Mouse (Mus musculus) cerebellum, postnatal 36 days (tissue): ENCODE results near the gene Gna13.

Source experiments
- DNase-seq, 2 experiments: peaks; one replicate each; pipeline ENCODE4 v3.0.0; 2021 to 2022; ENCODE audit warnings: mixed read lengths in 2 of 2

Gene Gna13

DNA sequence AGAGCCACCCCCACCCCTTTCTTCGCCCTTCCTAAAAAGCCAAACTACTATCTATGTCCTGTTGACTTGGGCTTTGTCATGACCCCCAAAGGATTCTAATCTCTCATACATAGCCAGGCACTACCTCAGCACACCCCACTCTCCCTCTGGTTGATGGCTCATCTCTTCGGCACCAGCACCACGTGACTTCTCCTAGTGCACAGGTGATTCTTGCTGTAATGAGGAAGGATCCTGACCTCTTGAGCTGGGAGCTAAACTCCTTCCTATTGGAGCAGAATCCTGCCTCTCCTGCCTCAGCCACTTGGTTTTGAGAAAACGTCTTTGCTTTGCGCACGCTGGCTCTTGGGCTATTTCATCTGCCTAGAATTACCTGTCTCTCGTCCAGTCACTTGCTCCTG is 12.3 kb upstream of the Gna13 start:
- no peak for DNase-seq

GRCm38 (mm10) chr11:109351489-109351888 is 11.1 kb upstream of the Gna13 start:
- DNase-seq: no peak

GRCm38 (mm10) chr11:109353391-109354235 is 9.0 kb upstream of the Gna13 start:
- no peak for DNase-seq

DNA sequence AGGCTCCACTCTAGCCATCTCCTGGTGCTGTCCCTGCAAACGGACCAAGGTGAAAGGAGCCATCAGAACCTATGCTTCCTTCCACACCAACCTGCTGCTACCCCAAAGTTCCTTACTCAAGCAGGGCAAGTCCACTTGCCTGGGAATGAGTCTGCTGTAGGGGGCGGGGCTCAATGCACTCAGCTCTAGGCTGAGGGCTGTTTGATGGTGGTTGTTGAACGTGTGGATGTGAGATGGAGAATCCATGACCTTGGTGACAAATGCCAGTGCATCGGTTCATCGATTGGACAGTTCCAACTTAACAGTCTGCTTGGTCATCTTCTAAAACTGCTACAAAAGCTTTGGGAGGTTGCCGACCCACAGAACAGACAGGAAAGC is 8.4 kb upstream of the Gna13 start:
- no peak for DNase-seq

GRCm38 (mm10) chr11:109355771-109356388 is 6.8 kb upstream of the Gna13 start:
- peak; percentile 66 to 73 for DNase-seq

DNA sequence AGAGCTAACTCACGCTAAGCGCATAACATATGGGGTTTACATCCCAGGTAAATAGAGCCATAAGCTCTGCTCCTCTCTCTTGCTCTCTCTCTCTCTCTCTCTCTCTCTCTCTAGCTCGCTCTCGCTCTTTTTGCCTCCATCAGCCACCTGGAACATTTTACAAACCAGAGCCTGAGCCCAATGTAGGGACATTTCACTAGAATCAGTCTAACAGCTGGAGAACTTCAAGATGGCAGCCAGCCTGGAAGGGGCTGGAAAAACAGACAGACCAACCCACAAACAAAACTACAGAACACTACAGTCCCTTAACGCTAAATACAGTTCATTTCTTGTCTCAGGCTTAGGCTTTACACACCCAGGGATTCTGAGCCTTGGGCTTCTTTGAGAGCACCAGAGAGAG is 5.5 kb upstream of the Gna13 start:
- DNase-seq: no peak

GRCm38 (mm10) chr11:109358549-109358948 is 4.1 kb upstream of the Gna13 start:
- DNase-seq: no peak

- no peak for DNase-seq
These were observed 3.4 kb upstream of the Gna13 start for GRCm38 (mm10) chr11:109359043-109359752.

DNA sequence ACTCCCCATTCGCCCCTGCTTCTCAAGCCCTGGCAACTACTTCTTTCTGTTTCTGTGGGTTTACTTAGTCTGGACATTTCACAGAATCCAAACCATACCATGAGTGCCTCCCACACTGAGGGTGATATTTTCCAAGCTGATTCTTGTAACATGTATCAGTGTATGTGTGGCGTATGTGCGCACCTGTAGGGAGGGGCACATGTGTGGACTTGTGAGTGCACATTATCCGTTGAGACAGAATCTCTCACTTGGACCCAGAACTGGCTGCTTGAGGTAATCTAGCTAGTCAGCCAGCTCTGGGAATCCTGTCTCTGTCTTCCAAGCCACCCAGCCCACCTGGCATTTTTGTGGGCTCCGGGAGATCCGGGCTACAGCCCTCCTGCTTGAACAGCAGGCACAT is 2.5 kb upstream of the Gna13 start:
- no peak for DNase-seq

GRCm38 (mm10) chr11:109360581-109361040 is 2.0 kb upstream of the Gna13 start:
- no peak for DNase-seq

DNA sequence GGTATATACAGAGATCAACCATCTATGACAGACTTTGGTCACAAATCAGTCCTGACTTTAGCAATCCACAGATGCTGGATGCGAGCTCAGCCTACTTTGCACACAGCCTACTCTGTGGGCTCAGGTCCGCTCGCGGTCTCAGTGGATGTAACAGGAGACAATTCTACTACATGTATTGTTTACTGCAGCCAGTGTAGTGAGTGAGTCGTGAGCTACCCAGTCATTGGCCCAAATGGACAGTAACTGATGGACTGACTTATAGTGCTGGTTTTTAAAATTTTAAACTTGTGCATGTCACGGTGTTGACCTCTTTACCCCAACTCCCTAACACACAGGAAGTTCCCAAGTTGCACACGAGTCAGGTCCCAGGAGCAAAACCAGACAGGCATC is 1.4 kb upstream of the Gna13 start:
- DNase-seq: no peak

GRCm38 (mm10) chr11:109361631-109362462 is 784 bp upstream of the Gna13 start:
- DNase-seq: no peak

DNA sequence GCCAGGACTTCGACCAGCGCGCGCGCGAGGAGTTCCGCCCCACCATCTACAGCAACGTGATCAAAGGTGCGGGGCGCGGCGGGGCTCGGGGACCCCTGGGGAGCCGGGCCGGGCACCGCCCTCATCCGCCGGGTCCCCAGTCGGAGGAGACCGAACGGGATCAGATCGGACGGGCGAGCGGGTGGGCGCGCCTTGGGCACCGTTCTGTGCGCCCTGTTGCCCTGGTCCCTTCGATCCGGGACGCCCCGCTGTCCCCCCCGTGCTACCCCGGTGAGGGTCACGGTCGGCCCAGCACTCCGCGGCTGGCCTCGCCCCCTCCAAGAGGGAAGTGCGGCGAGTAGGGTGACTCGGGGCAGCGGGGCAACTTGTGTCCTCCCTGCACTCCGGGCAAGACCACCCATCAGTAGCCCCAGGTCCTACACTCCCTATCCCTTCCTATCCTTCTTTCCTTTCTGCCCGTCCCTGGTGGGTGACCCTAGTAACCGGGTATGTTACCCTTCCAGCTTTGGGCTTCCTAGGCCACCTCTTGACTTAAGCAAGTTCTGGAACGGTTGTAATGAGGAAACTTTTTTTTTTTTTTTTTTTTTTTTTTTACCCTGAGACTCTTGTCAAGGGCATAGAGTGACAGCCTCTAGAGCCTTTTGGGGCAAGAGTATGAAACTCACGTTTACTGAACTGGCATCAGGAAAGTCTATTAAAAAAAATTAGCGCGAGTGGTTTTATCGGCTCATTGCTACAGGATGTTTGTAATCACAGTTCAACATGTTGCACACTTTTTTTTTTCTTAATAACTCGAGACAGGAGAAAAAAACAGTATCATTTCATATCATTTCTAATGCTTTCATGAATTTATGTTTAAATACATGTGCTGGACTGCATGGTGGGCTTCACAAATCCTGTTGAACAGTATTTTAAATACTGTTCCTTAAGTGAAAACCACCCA is 831 bp downstream of the Gna13 start:
- no peak for DNase-seq

GRCm38 (mm10) chr11:109364337-109364736 is 1.7 kb downstream of the Gna13 start:
- no peak for DNase-seq

GRCm38 (mm10) chr11:109364881-109365280 is 2.2 kb downstream of the Gna13 start:
- DNase-seq: no peak

DNA sequence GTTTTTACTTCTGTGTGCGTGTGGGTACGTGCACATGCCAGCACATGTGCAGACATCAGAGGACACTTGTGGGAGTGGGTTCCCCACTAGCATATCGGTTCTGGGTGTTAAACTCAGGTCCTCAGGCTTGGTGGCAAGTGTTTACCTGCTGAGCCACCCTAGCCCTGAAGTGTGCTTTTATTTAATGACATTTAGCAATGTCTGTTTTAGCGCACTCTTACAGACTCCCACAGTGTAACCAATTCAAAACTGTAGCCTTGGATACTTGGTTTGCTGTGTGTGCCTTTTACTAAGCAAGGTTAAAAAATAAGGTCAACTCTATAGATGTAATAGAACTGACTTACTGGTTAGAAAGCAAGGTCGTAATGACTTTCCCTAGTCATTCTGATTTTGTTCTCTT is 3.2 kb downstream of the Gna13 start:
- no peak for DNase-seq

DNA sequence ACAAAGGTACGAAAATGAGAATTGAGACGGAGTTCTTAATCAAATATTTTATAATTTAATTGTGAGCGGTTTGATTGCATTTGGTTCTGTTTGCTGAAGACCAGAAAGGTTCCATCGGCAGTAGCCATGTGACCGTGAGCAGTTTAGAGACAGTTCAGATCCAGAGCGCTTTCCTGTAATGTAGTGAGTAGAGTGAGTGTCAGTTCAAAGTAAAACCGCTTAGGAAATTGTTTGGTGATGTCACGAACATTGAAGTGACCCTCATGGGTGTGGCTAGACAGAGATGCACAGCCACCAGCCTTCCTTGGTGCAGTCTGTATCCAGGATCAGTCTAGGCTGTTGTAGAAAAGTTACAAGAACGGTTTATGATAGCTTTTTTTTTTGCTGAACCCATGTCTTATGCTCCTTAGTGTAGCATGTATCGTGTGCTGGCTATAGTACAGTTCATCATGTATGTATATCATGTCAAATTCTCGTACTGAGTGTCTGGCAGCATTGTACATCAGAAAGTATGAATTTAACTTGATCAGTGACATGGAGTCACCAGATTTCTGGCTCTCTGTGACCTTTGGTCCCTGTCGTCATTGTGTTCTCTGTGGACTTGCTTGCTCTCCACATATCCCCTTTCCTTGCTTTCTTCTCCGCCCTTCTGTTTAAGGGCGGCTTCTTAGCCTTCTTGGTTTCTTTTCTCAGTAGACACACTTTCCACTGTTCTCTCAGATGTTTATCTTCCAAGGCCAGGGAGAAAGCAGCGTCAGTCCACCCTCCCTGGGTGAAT is 4.4 kb downstream of the Gna13 start:
- no peak for DNase-seq

DNA sequence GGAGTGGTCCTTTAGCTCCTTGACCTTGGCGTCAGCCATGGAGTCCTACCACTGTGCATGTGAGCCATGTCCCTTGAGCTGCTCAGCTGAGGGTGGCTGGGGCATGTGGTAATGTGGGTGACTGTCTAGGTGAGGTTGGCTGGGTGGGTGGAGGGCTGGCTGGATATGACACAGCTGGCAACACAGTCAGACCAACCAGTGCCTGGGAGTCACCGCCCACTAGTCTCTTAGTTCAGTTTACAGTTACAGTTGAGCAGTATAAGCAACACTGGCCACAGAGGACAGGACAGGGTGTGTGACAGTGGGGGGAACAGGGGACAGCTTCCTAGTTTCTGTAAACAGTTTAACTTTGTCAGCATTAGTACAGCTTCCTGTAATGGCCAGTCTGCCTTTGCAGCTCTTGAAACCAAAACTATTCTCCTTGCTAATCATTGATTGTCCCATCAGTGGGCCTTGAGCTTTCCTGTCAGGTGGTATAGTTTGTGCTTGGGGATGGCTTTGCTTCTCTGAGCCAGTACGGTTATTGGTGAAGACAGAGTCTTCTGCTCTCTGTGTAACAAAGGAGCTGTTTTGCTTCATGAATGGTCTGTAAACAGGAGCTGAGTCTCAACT is 6.5 kb downstream of the Gna13 start:
- no peak for DNase-seq

- DNase-seq: no peak
These were observed 12.8 kb downstream of the Gna13 start for GRCm38 (mm10) chr11:109375412-109375811.

GRCm38 (mm10) chr11:109376484-109377143 is 14.0 kb downstream of the Gna13 start:
- peak; percentile 48 to 60 for DNase-seq
